Mouse (Mus musculus) lung, adult 2 months (tissue): ENCODE results near the gene Azin2.

Source experiments
- CTCF ChIP-seq: fragments of 200-500 bp; IDR thresholded peaks from 2 replicates; pipeline ENCODE4 v1.5.1; 2011; ENCODE audit warnings: mild to moderate bottlenecking, low read length, control low read depth; ENCODE audit not compliant: insufficient read depth
- POLR2A ChIP-seq: fragments of 200-500 bp; IDR thresholded peaks from 2 replicates; pipeline ENCODE4 v1.6.1; 2011; ENCODE audit warnings: low read depth, mild to moderate bottlenecking, control low read depth, low read length, borderline replicate concordance; ENCODE audit errors: extremely low read depth

- no peak for TF ChIP-seq CTCF
- TF ChIP-seq POLR2A = no peak
Measured at GRCm38 (mm10) chr4:128961301-128962028, 777 bp downstream of the Azin2 start.
